Mouse (Mus musculus) adrenal gland, postnatal 14 days (tissue): ENCODE results near the gene Pdzk1. TPM values are rescaled to one million over a fixed set of nuclear protein-coding genes. Genes with fewer than 3 reads are reported as not detected.

ENCODE experiments used
- DNase-seq: peaks from one replicate; pipeline ENCODE4 v3.0.0; 2021; ENCODE audit warnings: mixed read lengths
- total RNA-seq: library from RNA; stranded (reverse); gene quantifications from 2 replicates; pipeline ENCODE4 v1.2.3, GENCODE M21; 2021

Pdzk1 gene
- total RNA-seq, 1 experiment from 2014 or later: 4.2 TPM

DNA sequence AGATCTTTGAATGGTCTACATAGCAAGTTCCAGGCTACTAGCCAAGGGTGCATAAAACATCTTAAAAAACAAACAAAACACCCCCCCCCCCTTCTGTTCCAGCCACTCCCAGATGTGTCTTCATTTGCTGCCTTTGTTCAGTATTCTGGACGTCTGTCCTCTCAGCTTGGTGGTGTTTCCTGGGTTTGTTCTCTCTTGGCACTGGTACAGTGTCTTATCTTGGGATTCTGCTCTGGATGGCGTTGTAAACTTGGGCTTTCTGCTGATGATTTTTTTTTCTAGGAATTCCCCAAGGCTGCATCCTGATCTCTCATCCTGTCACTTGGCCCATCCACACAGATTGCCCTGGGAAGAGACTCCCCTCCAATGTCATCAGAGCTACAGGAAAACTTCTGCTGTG, 7.3 kb downstream of the Pdzk1 start:
- DNase-seq: no peak

DNA sequence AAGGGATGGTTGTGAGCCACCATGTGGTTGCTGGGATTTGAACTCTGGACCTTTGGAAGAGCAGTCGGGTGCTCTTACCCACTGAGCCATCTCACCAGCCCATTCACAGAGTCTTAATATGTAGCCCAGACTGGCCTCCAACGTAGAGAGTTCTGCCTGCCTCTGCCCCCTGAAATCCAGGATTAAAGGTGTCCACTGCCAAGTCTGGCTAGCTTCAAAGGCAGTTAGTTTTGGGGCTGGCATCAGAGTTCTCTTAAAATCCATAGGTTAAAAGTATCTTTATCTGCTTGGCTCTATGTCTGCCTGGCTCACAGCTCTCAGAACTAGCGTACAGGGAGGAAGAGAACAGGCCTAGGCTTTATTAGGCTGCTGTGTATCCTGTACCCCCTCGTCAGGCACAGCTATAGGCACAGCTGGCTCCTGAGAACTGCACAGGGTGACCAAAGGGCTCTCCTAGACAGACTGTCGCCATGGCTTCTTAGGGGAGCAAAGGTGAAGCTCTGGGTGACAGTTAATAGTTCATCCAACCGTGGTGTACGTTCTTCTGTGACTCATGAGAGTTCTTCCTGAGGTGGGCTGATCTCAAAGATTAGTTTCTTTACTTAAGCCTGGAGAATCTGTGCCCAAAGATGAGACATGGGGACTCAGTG, 10.0 kb downstream of the Pdzk1 start:
- no peak for DNase-seq

DNA sequence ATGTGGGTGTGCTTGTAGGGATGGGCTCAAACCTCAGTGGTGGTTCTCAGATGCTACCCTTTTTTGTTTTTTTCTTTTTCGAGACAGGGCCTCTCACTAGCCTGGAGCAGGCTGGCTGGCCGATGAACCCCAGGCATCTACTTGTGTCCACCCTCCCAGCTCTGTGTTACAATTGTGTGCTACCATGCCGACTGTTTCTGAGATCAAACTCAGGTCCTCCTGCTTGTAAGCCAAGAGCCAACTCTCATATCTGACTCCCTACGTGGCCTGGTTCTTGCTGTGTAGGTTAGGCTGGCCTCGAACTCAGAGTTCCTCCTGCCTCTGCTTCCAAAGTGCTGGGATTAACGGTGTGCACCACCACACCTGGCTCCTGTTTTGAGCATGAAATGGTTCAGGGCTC, 16.1 kb downstream of the Pdzk1 start:
- no peak for DNase-seq

DNA sequence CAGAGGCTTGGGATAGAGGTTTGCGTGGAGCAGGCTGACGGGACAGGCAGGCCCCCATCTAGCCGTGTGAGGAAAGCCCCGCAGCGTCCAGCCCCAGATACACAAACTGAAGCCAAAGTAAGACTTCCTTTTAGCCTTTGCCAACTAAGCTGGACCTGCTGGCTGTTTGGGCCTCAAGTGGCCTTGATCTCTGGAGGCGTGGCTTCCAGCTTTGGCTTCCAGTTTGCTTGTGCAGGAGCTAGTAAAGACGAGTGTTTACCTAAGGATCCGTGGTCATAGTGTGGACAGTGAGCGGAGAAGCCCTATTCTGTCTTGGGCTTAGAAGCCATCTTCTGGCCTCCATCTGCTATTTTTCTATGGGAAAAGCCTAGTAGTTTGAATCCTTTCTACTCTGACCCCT, 16.7 kb downstream of the Pdzk1 start:
- DNase-seq: peak; percentile 48

DNA sequence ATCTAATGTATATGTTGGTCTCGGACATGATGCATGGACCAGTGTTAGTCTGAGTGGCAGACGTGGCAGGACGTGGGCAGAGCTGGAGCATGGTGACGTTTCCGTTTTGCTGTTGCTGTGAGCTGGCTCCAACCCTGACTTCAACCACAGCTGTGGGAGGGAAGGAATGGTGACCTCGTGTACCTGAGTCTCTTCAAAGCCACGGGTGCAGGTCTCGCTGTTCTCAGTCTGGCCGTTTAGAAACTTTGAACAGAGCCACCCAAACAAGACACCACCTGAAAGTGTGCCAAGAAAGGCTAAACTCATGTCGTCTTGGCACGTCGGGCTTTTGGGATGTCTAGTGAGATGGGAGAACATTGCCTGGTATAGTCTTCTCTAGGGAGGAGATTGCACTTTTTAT, 17.9 kb downstream of the Pdzk1 start:
- no peak for DNase-seq

DNA sequence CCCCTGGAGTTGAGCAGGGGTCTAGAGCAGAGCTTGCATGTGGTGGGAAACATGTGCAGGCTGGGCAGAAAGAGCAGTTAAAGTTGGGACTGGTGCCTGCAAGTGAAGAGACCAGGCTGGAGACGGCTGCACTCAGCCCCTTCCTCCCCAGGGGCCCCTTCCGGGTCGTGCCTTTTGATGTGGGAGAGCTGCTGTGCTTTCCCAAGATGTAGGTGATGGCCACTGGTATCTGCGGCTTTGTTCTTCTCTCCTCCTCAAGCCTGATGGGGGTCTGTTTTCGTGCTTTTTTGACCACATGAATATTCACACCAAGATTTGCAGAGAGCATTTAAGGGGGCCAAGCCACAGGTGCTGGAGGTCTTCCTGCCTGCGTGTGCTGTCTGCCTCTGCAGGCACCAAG, 18.6 kb downstream of the Pdzk1 start:
- DNase-seq: no peak

DNA sequence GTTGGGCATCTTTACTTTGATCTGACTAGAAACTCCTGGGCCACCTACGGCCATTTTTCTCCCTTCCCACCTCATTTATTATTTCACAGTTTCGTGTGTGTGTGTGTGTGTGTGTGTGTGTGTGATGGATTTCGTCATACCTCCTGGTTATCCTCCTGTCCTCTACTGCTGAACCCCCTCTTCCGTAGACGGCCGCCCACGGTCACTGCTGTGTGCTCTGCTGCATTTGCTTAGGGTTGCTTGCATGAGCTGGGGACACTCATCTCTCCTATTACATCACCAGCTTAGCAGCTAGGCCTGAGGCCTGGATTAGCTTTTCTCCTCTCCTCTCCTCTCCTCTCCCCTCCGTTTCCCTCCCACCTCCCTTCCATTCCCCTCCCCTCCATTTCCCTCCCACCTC, 19.4 kb downstream of the Pdzk1 start:
- DNase-seq: no peak

DNA sequence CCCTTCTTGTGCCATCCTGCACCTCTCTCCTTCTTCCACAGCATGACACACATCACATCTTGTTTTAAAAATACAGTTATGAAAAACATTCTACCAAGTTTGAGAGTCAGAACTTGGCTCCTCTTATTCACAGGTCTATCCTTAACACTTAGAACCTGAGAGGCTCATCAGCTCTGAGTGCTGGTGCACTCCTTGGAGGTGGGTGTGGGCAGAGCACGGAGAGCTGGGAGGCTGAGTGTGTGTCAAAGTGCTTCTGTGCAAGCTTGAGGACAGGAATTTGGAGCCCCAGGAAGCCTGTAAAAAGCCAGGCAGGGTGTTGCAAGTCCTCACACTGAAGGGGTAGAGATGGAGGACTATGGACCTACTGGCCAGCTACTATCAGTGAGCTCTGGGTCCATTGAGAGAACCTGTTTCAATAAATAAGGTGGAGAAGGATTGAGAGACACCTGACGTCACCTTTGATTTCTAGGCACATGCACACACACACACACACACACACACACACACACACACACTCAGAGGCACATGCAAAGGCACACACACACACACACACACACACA, 20.2 kb downstream of the Pdzk1 start:
- no peak for DNase-seq

DNA sequence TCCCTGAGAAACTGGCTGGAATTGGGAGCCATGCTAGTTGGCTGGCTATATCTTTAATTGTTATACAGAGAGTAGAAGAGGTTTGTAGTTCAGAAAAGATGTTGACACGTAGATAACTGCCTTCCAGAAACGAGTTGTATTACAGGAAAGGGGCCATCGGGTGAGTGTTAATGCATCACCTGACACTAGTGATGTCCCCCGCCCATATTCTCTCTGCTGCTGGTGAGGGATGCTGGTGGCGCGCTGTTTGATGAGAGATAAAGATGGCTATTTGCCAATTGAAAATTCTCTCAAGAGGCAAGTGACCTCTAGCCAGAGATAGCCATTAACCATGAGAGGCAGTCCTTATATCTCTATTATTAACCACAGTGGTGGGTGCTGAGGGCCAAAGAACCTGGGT, 23.5 kb downstream of the Pdzk1 start:
- DNase-seq: no peak

DNA sequence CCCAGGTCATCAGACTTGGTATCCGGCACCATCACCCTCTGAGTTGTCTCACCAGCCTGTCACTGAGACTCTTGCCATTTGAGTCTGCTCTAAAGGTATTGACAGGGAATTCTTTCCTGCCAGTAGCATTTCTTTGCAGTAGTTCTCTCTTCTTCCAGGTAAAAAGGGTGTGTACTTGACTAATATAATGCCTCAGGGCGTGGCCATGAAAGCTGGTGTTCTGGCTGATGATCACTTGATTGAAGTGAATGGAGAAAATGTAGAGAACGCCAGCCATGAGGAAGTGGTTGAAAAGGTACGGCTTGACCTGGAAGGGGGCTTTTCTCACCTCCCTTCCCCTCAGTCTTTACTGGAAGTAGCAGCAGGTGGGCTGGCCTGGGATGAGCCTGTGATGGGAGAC, 25.3 kb downstream of the Pdzk1 start:
- DNase-seq: no peak

DNA sequence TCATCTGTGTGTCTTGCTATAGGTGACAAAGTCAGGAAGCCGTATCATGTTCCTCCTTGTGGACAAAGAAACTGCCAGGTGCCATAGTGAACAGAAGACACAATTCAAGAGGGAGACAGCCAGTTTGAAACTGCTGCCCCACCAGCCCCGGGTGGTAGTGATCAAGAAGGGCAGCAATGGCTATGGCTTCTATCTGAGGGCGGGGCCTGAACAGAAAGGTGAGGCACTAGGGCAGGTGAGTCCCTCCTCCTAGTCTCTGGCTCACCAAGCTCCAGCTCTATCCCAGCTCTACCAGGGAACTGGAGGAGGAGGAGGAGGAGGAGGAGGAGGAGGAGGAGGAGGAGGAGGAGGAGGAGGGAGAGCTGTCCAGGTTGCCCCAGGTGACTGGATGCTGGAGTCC, 26.7 kb downstream of the Pdzk1 start:
- DNase-seq: no peak

DNA sequence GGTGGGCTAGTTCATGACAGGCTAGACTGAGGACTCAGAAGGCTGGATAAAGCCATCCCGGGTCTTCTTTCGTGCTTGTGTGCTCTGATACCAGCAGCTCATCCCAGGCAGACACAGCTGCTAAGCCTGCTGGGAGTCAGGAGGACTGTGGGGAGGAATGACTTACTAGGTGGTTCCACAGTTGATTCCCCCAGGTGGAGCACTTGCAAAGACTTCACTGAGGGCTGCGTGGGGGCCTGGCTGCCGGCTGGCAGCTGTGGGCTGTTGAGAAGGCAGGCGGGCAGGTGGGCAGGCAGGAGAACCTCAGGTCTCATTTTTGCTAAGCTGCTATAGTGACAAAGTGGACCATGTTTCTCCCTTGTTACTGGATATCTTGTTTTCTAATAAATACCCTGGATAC, 31.4 kb downstream of the Pdzk1 start:
- no peak for DNase-seq

DNA sequence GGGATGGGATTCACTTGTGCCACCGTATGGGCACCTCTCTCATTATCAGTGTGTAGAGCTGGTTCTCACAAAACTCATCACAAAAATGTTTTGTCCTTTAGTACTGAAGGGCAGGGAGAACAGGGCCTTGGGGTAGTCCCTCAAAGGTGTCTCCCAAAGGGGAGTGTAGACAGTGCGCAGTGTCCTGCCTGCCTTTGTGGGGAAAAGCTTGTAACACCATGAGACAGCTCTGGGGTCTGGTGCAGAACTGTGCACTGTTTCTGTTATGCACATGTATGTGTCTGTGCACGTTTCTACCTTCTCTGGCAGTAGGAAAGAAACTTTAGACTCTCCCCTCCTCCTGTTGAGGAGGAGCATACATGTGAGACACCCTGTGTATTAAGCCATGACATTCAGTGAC, 38.8 kb downstream of the Pdzk1 start:
- DNase-seq: no peak

DNA sequence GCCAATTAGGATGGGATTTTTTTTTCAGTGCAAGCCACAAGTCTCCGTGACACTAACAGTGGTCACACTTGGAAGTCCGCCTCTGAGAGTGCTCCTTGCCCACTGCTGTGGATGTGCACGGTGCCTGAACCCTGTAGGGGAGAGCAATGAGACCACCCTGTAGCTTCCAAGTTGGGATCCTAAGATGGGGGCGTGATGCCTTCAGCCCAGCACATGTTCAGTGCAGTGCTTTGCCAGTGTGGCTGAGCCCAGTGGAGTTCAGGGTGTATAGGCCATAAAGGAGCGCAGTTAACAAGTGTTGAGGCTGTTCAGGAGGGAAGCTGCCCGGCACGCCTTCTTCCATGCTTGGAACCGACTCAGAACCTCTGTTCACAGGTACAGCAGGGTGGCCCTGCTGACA, 39.5 kb downstream of the Pdzk1 start:
- DNase-seq: no peak

DNA sequence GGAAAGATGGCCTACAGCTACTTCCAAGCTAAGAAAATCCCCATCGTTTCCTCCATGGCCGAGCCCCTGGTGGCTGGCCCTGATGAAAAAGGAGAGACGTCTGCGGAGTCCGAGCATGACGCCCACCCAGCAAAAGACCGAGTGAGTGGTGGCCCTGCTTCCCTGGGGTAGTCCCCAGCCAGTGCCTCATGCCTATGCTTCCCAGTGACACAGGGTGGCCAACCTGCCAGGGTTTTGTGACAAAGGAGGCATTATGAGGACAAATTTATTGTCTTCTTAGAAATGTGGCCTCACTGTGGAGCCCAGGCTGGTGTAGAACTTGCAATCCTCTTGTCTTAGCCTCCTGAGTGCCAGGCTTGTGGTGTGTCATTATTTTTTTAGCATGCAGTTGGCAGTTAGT, 40.0 kb downstream of the Pdzk1 start:
- DNase-seq: no peak

DNA sequence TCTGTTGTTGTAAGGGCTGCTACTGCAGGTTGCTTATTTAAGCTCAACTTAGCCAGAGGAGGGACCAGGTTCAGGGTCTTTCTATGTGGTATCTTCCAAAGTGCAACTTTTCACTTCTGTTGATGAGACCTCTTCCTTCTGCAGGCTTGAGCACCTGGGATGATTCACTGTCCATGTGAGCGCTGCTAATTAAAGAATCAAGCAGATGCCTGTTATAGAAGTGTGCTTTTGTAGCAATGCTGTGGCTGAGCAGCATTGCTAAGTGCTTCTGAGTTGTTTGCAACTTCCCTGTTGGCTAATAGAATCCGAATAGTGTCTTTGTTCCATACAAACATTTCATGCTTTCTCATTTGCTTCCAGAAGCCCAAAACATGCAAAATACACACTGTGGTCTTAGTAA, 41.2 kb downstream of the Pdzk1 start:
- no peak for DNase-seq

DNA sequence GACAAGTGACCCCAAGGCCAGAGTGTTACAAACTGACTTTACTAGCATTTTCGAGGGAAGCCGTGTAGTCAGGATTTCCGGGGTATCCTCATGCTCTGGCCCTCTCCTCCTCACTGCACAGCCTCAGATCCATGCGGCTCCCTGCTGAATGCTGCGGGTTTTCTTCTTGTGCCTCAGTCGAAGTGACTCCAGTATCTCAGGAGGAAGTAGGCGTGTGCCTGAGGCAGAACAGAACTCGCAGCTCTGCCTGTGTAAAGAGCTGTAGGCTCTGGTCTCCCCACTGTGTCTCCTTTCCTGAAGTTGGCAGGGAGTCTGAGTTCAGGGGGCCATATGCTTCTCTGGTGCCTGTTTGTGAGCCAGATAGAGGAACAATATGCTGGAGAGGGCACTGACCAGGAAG, 42.0 kb downstream of the Pdzk1 start:
- DNase-seq: no peak

DNA sequence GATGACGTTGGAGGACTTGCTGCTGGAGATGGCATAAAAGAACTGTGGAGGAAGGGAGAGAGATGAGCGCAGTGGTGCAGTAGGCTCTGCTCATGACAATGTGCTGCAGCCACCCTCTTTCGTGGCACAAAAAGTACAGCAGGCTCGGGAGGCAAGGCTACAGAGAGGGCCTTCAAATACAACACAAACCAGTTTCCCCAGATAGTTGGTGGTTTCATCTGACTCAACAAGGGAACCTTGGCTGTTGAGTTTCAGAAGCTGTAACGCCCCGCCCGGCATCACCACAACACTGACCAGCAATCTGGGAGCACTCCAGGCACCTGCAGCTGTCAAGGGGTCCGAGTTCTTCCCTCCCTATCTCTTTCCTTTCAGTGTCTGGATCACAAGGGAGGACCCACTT, 43.4 kb downstream of the Pdzk1 start:
- no peak for DNase-seq

DNA sequence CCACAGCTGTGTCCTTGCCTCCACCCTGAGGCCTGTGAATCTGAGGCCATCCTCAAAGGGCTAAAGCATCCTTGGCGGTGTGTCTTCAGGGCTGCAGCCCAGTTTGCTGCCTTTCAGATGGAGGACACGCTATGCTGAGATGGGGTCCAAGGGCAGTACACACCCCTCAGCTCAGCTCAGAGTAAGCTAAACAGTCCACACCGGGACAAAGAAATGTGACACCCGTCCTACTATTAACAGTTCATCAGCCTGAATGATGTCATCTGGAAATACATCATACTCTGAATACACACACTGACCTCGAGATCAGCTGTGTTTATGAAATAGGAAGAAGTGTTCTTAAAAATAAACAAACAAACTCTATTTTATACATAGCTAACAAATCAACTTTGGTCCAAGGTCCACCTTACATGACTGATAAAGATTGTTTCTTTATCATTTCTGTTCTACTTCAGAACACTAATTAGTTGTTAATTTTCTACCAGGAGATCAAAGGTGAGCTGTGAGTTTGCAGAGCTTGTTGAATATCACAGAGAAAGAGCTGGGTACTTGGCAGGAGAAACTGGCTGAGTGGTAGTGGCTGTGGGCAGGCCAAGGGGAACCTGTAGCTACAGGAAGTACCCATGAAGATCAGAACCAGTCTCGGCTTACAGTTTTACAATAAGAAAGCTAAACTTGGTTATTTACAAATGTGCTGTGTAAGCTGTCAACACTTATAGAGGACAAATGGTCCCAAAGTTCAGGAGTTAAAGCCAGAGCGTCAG, 45.9 kb downstream of the Pdzk1 start:
- no peak for DNase-seq

DNA sequence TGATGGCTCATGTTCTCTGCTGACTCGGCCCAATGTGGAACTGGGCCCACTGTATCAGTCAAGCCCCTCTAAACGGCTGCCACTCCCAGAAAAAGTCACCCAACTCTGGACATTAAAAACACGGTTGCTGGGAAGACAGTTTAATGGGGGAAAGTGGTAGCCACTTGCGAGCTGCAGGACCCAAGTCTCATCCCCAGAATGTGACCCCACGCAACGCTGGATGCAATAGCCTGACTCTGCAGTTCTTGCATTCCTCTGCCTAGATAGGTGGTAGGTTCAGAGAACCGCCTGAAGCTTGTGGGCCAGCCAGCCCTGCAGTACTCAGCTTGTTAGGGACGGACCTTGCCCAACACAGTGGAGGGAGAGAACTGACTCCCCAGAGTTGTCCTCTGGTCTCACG, 50.5 kb downstream of the Pdzk1 start:
- no peak for DNase-seq

DNA sequence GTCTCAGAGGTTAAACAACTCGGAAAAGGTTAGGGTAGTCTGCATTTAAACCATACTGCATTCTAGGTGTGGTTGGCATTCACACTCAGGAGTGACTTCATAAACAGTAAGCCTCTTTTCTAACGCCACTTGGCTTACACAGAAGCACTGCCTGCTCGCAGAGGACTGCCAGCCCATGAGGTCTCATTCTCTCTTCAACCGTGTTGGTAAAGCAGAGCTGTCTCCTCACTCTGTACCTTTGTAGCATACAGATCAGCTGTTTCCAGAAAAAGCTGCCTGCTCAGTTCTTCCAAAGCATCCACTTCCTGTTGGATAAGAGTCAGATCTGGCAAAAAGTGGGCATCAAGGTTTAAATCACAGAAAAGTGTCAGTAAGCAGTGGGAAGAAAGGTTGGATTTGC, 51.3 kb downstream of the Pdzk1 start:
- DNase-seq: no peak

DNA sequence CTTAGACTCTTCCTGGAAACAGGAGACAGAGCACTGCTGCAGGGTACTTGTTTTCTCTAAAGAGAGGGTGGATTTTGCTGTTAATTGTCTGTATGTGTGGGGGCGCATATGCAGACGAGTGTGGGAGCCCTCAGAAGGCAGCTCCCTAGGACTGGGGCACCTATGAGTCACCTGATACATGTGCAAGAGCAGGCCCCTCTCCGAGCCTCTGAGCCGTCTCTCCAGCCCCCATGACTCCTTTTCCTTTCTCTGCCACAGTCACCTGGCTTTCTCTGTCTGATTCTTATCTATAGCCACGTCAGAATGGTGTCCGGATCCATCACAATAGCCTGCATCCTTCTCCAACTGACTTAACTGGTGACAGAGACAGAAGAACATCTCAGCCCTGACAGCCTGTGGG, 52.5 kb downstream of the Pdzk1 start:
- no peak for DNase-seq

DNA sequence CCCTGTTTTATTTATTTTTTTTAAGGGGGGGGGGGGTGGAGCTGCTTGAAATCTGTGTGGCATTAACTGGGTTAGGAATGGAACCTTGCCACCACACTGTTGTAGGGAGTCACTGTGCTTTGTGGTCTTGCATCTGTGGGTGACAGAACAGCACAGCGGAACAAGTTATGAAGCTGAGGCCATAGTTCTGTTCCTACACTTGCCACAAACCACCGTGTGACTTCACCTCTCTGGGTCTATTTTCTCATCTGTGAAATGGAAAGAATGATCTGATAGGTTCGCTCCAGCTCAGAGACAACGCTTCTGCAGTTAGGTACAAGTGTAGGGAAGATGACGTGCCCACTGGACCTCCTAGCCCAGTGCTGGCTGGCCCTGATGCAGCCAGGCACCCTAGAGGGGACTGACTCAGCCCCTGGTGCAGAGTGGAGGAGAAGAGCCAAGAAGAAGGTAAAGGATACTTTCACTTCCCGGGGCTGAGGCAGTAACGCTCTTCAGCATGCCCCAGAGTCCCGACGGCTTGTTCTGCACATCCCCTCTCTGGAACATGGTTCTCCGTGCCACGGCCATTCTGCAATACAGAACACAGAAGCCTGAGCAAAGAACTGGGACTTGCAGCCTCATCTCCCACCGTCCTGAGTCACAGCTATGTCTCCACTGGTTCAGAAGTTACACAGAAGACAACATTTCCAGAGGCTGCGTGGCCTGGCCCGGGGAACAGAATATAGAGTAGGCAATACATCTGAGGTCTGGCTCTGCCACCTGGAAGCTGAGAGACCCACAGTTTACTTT, 53.2 kb downstream of the Pdzk1 start:
- no peak for DNase-seq
